Mouse (Mus musculus): ENCODE data around the gene Ndrg4.
"Not testable (repeated sequence)": the region's sequence is repeated elsewhere in the genome, so short reads cannot be mapped to it uniquely, and the experiment has no call there.

- TF ChIP-seq POLR2A (IDR thresholded peaks at IDR 0.05; ENCODE audit: insufficient read length, low read depth); TCF12 (IDR thresholded peaks at IDR 0.05; ENCODE audit: insufficient read depth, poor library complexity, severe bottlenecking); CEBPB (IDR thresholded peaks at IDR 0.05; ENCODE audit: insufficient read depth, poor library complexity, severe bottlenecking); MAX (IDR thresholded peaks at IDR 0.05; ENCODE audit: low read depth); USF1 (IDR thresholded peaks at IDR 0.05; ENCODE audit: low read depth); E2F4 (IDR thresholded peaks at IDR 0.05; ENCODE audit: insufficient read depth); SRF (IDR thresholded peaks at IDR 0.05; ENCODE audit: control insufficient read depth, insufficient read length, low read depth); MYOG (IDR thresholded peaks at IDR 0.05; ENCODE audit: control insufficient read depth in 1 of 3, insufficient read depth in 1 of 3, insufficient read length in 2 of 3, low read depth in 2 of 3); TCF3 (IDR thresholded peaks at IDR 0.05; ENCODE audit: insufficient read length, low read depth): not testable (repeated sequence)
Measured at GRCm38 (mm10) chr8:95665813-95666452, 10.8 kb upstream of the Ndrg4 start.

All from myocyte (in vitro differentiated cells).